Mouse (Mus musculus) c-Kit-positive CD71-positive TER-119-negative erythroid progenitor cells, embryonic 14.5 days (primary cell): ENCODE measurements around the gene Prr36.
"Not testable (repeated sequence)": the region's sequence is repeated elsewhere in the genome, so short reads cannot be mapped to it uniquely, and the experiment has no call there.

Experiments
- DNase-seq: peaks from one replicate; pipeline ENCODE4 v3.0.0-alpha.2; 2013; ENCODE audit warnings: low read depth

The Prr36 gene

GRCm38 (mm10) chr8:4216791-4217621 is at the start of gene Prr36:
Prr36 (minus strand) TSS chr8:4217459.
- DNase-seq: no peak

GRCm38 (mm10) chr8:4265160-4265914 is 48.1 kb upstream of the Prr36 start:
- DNase-seq: no peak

GRCm38 (mm10) chr8:4263105-4263791 is 46.0 kb upstream of the Prr36 start:
- no peak for DNase-seq

- DNase-seq: no peak
Observed at GRCm38 (mm10) chr8:4259805-4260170, 42.5 kb upstream of the Prr36 start.

DNA sequence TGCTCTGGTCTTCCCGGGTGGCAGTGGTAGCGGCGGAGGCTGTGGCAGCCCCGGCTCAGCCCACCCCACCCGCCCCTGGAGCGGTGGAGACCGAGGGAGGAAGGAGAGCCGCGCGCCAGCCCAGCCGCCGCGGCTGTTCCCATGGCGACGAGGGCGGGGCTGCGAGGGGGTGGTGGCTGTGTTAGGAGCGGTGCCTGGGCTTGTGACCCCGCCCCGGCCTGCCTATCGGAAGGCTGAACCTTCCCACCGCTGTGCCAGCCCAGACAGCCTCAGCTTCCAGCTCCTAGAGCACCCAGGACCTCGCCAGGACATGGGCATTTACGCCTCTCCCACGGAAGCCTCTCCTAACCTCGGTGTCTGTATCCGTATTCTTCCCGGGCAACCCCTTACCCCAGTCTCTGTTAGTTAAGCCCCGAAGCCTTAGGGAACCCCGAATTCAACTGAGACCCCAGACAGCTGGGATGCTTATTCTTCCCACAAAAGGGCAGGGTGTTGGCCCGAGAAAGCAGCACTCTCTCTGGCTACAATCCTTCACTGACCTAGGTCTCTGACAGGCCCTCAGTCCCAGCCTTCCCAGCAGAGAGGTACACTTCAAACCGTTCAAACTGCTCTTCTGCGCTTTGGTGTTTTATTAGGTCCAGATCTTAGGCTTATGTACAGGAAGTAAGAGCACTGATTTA is 42.0 kb upstream of the Prr36 start, which contains the start of gene Ctxn1:
Gene Ctxn1, minus strand, starts transcription at position 150 of the 680 bp plus-strand sequence.
- DNase-seq: peak; percentile 88

DNA sequence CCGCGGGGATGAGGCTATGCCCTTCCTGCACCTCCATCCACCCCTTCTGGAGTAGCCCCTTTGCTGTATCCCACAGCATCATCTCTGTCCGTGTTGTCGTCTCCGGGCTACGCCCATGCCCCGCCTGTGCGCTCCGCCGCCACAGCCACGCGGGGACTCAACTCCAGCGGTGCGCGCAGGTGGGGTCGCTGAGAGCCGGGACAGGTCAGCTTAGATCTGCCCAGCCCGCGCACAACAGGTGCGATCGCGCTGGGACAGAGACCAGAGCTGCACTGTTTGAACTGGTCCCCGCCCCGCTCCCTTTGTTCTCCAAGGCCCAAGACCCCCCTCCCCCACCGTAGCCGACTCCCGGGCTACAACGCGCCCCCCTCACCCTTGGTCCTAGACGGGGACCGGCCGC is 41.4 kb upstream of the Prr36 start:
- DNase-seq: no peak

- peak; percentile 62 for DNase-seq
Observed at GRCm38 (mm10) chr8:4258233-4258632, 41.0 kb upstream of the Prr36 start.

GRCm38 (mm10) chr8:4257350-4257749 is 40.1 kb upstream of the Prr36 start:
- no peak for DNase-seq

DNA sequence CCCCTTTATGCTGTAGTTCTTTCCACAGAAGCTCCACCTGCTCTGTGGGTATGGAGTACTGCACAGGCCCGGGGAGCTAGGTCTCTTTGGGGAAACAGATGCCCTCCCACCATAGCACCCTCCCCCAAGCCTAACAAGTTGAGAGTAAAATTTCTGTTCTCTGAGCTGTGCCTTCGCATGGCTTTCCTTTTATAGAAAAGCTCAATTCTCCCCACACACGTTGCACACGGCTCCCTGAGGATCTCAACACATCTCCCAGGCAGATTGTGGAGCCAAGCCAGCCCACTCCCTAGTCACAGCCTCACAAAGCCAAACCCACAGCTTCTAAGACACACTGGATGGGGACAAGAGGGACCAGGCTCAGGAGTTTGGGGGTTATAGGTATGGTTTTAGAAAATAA is 39.7 kb upstream of the Prr36 start:
- no peak for DNase-seq

DNA sequence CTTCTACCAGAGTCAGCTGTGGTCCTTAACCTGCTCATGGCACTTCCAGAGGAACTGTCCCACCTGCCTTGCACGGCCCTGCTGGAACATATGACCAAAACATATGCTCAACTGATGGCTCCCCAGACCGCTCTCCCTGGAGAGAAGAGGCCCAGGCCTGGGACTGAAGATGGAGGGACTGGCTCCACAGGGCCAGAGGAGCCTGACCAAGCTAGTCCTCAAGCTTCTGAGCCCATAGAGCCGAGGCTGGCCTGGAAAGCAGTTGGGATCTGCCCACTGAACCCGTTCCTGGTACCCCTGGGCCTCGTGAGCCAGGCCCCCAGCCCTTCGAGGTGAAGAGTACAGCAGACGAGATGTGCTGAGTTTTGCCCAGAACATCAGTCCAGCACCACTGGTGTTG is 38.2 kb upstream of the Prr36 start:
- not testable (repeated sequence) for DNase-seq

- no peak for DNase-seq
Observed at GRCm38 (mm10) chr8:4254001-4254400, 36.7 kb upstream of the Prr36 start.

DNA sequence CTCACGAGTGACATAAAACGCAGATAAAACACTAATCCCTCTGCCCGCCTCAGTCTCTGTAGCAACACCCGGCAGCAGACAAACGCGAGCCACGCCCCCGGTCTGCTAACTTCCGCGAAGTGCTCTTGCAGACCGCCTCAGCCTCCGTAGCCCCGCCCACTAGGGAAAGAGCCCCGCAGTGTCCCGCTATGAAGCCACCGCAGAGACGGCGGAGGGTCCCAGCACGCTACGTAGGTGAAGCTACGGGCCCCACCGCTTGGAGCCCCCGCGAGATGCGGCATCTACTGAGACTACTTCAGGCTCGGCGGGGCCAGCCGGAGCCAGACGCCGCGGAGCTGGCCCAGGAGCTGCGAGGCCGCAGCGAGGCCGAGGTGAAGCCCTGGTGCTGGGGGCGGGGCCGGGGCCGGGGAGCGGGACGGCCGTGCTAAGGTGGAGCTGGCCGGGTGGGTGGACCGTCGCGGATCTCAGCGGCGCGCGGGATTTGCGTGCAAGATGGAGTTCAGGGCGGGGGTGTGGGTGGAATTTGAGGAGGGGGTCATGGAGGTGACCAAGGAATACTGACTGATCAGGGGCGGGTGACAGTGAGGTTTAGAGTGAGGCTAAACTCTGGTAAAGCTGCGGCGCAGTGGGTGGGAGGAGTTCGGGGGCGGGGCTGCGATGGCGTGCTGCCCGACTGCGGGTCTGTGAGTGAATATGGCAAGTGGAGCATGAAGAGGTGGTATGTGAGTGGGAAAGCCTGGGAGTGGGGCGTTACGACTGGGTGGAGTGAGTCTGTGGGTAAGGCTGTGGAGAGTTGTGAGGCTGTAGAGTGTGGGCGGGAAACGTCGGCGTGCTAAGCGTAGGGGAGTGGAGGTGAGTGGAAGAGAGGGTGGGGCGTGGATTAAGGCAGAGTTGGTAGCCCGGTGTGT is 35.9 kb upstream of the Prr36 start, which contains the start of gene Snapc2:
Gene Snapc2, plus strand, starts transcription at position 147 of the 908 bp plus-strand sequence.
- DNase-seq: peak; percentile 94

GRCm38 (mm10) chr8:4252116-4252760 is 35.0 kb upstream of the Prr36 start:
- no peak for DNase-seq

DNA sequence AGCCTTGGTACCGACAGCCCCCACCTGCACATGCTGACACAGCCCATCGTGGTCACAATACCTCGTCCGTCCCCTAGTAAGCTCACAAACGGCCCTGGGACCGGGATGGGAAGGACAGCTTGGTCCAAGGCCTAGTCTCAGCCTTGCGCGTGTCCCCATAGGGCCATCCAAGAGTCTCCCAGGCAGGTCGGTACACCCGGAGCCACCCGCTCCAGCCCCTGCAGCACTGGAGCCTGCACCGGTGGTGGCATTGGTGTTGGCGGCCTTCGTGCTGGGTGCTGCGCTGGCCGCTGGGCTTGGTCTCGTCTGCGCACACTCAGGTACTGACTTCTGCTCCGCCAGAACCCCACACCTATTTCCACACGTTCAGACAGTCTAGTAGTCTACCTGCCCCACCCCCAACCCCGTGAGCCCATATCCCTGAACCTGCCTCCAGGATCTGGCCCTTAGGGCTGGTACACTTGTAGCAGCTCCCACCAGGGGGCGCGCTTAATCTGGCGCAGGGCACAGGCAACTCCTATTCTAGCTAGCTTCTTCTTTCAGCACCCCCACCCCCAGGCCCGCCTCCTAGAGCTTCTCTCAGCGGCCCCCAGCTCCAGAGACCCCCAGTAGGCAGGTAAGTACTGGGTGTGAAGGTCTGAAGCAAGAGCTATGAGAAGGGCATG is 33.2 kb upstream of the Prr36 start:
- DNase-seq: peak; percentile 71

GRCm38 (mm10) chr8:4249213-4249612 is 32.0 kb upstream of the Prr36 start:
- no peak for DNase-seq

GRCm38 (mm10) chr8:4247951-4248540 is 30.8 kb upstream of the Prr36 start, which contains the start of gene Tgfbr3l:
Tgfbr3l (plus strand) TSS chr8:4248214.
- no peak for DNase-seq

DNA sequence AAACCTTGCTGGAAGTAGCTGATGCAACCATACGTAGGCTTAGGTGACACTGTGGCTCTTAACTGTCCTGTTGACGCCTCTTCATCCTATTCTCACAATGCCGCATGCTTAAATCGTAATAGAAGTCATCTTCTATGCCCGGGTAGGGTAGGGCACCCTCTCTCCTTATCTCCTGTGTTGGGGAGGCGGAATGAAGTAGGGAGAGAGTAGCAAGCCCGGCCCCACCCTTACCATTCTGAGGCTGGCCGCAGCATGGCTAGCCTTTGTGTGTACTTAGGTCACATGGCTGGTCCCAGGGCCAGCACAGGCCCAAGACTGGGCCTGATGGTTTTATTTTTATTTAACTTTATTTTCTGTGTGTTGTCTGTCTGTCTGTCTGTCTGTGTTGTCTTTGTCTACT is 30.0 kb upstream of the Prr36 start:
- no peak for DNase-seq

DNA sequence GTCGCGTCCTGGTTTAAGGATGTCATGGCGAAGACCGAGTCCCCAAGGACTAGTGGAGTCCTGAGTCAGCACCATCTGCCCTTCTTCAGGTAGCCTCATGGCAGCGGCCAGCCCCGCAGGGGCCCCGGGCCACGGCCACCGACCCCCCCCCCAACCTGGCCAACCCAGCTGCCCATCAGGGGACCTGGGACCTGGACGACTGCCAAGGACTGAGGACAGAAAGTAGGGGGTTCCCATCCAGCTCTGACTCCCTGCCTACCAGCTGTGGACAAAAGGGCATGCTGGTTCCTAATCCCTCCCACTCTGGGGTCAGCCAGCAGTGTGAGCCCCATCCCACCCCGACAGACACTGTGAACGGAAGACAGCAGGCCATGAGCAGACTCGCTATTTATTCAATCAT is 28.5 kb upstream of the Prr36 start:
- no peak for DNase-seq

GRCm38 (mm10) chr8:4245061-4245460 is 27.8 kb upstream of the Prr36 start:
- DNase-seq: no peak
